In genomic region chr9:79526390-79526789, GRCm38 (mm10) we compare ENCODE assay signal across 19 mouse cellular contexts.
DNase-seq lines count a peak whose midpoint lies in the region; ATAC-seq lines count a peak whose summit lies in the region.
"Had no signal": no experiment of that assay in that cellular context is flagged by ENCODE, and none has a peak within 500 bp of the region (broad histone marks: within the 10 kb centered on the region; RNA-seq: fewer than 3 reads in every experiment).

No protein-coding gene starts in this region.

- H3K27ac ChIP-seq in embryonic facial prominence, embryonic 11.5 days (replicated peaks; ENCODE audit: low read depth, low read length) = no peak overlapping the region
- H3K27ac ChIP-seq: forebrain, embryonic 13.5 days; left cerebral cortex, adult 2 months; neural tube, embryonic 12.5 days; stomach, postnatal 0 days had no signal

- H3K4me1 ChIP-seq in embryonic facial prominence, embryonic 11.5 days (ENCODE audit: control insufficient read depth, insufficient read depth, low read length) = no peaks in the 10 kb centered on the region; the same call in 1 of the 2 replicates
- H3K4me1 ChIP-seq: forebrain, embryonic 13.5 days; neural tube, embryonic 12.5 days had no signal

- H3K27me3 ChIP-seq in embryonic facial prominence, embryonic 11.5 days (ENCODE audit: control insufficient read depth, insufficient read depth, low read length) = no peaks in the 10 kb centered on the region
- H3K27me3 ChIP-seq: forebrain, embryonic 13.5 days; neural tube, embryonic 12.5 days had no signal

- no peaks in the 10 kb centered on the region for H3K36me3 ChIP-seq in embryonic facial prominence, embryonic 11.5 days (replicated peaks; ENCODE audit: control insufficient read depth, insufficient read depth, low read depth, low read length)
- H3K36me3 ChIP-seq: neural tube, embryonic 12.5 days had no signal

- H3K9me3 ChIP-seq in embryonic facial prominence, embryonic 11.5 days (replicated peaks; ENCODE audit: control insufficient read depth, low read length) = no peaks in the 10 kb centered on the region
- H3K9me3 ChIP-seq: forebrain, embryonic 13.5 days; neural tube, embryonic 12.5 days had no signal

- WGBS in embryonic facial prominence, embryonic 11.5 days = 51% methylated on average over 6 of the region's 6 CpGs

- DNase-seq in frontal cortex, postnatal 25 days (ENCODE audit: low spot score in 2 of 2) = no peak
- peak; percentile 4 for DNase-seq in layer of hippocampus, adult 9-11 months
- DNase-seq in layer of hippocampus, adult 9-10 months (ENCODE audit: low spot score) = no peak
- DNase-seq in embryonic facial prominence, embryonic 11.5 days (ENCODE audit: low spot score) = peak; percentile 48
- DNase-seq in right cerebral cortex, postnatal 10 days (ENCODE audit: low spot score in 2 of 2) = peak; percentile 46 to 57
- no peak for DNase-seq in thymus, postnatal 36 days
- no peak for DNase-seq in cerebellum, adult 8-10 months
- DNase-seq: cerebellum, postnatal 36 days; gastrocnemius, postnatal 25 days; kidney, adult 11 months; thymus, postnatal 4 days had no signal

- no peak overlapping the region for H3K9ac ChIP-seq in embryonic facial prominence, embryonic 11.5 days (replicated peaks; ENCODE audit: low read length)
- H3K9ac ChIP-seq: forebrain, embryonic 13.5 days; neural tube, embryonic 12.5 days had no signal

- no peak overlapping the region for H3K4me3 ChIP-seq in embryonic facial prominence, embryonic 11.5 days (ENCODE audit: low read depth, low read length)
- H3K4me3 ChIP-seq: forebrain, embryonic 13.5 days; left cerebral cortex, adult 2 months; neural tube, embryonic 12.5 days had no signal

- ATAC-seq in frontal cortex, adult (ENCODE audit: low TSS enrichment) = peak; percentile 89
- ATAC-seq in embryonic facial prominence, embryonic 11.5 days (replicated peaks; ENCODE audit: insufficient number of reproducible peaks, low FRiP score, low TSS enrichment, low read depth) = no peak
- ATAC-seq: forebrain, embryonic 13.5 days; hindbrain, embryonic 16.5 days had no signal

- no peak overlapping the region for H3K4me2 ChIP-seq in embryonic facial prominence, embryonic 11.5 days (ENCODE audit: low read depth, low read length)
- H3K4me2 ChIP-seq: forebrain, embryonic 13.5 days; heart, embryonic 11.5 days; liver, embryonic 11.5 days; neural tube, embryonic 12.5 days had no signal

Comparison
In these comparisons a context has a peak if more than half of its experiments do, and no peak if none do; other contexts are left out.
1. DNase-seq: peak in layer of hippocampus, adult 9-11 months (single experiment), embryonic facial prominence, embryonic 11.5 days (single experiment) and right cerebral cortex, postnatal 10 days (2 of 2); none in frontal cortex, postnatal 25 days (0 of 2), layer of hippocampus, adult 9-10 months (single experiment), thymus, postnatal 36 days (0 of 2) and cerebellum, adult 8-10 months (single experiment).